Mouse (Mus musculus): ENCODE results near the gene Fam163a.

Gene Fam163a

GRCm38 (mm10) chr1:156028340-156028975 is 176.4 kb downstream of the Fam163a start:
- DNase-seq (ENCODE audit: low read depth, low spot score): no peak

- no peak for DNase-seq (ENCODE audit: low read depth, low spot score)
Measured at GRCm38 (mm10) chr1:156027849-156028248, 177.0 kb downstream of the Fam163a start.
